Mouse (Mus musculus): ENCODE data around the gene Aamp. TPM values are rescaled to one million over a fixed set of nuclear protein-coding genes. Genes with fewer than 3 reads are reported as not detected.

Gene Aamp
- polyA plus RNA-seq, 1 experiment from 2014 or later = 225 TPM

DNA sequence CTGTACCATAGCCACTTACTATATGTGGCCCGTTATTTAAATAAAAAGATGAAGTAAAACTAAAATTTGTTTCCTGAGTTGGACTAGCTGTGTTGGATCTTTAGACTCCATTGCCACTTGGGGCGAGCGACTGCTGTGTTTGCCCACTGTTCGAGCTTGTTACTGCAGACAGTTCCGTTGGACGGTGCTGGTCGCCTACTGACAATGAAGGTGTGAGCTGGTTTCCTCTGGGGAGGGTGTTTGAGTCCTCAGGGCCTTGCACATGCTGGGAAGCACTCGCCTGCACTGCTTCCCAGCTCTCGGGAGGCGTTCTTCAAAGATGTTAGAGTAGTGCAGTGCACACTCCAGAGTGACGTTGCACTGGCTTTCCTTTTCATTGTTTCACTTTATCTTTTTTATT, 44.9 kb downstream of the Aamp start:
- Histone ChIP-seq H3K4me1 (replicated peaks) (peaks cover 26% of the 10 kb centered on the region), H3K4me3 (replicated peaks) (peak overlapping the region; percentile 6)

DNA sequence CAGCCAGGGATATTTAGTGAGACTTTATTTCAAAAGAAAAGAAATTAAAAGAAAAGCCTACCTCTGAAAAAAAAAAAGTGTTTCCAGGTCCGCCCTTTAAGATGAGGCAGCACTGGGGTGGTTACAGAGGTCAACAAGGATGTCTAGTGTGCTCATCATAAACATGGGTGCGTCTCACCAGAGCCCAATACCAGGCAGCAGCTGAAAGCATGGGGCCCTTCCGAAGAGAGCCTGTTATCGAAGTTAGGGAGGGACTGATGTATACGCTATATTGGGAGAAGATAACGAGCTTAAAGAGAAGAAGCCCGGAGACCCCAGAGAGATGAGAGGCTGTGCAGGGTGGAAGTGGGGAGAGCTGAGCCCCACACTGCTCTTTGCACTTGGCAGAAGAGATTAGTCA, 45.4 kb downstream of the Aamp start:
- peaks cover 26% of the 10 kb centered on the region for H3K4me1 ChIP-seq (replicated peaks)
- no peaks in the 10 kb centered on the region for H3K36me3 ChIP-seq
- H3K4me2 ChIP-seq (replicated peaks) = peak overlapping the region; percentile 83
- peak; percentile 42; the same call in 1 of the 2 replicates for ATAC-seq
- 13% methylated on average over 7 of the region's 7 CpGs for WGBS
- H3K27ac ChIP-seq = peak overlapping the region; percentile 66
- H3K9me3 ChIP-seq = no peaks in the 10 kb centered on the region
- H3K4me3 ChIP-seq (replicated peaks) = peak overlapping the region; percentile 6
- H3K9ac ChIP-seq = peak overlapping the region; percentile 10
- no peaks in the 10 kb centered on the region for H3K27me3 ChIP-seq (replicated peaks)

More for the DNA sequence above, 44.9 kb downstream of the Aamp start:
- Histone ChIP-seq H3K9me3 (no peaks in the 10 kb centered on the region), H3K27me3 (replicated peaks) (no peaks in the 10 kb centered on the region), H3K27ac (peak overlapping the region; percentile 66; the same call in 1 of the 2 replicates), H3K9ac (peak overlapping the region; percentile 4), H3K36me3 (no peaks in the 10 kb centered on the region), H3K4me2 (replicated peaks) (peak overlapping the region; percentile 83)
- ATAC-seq = no peak
- 29% methylated on average over 11 of the region's 11 CpGs for WGBS

GRCm38 (mm10) chr1:74238136-74238535, 46.4 kb downstream of the Aamp start:
- no peak for ATAC-seq
- Histone ChIP-seq H3K4me1 (replicated peaks) (peaks cover 26% of the 10 kb centered on the region), H3K9me3 (no peaks in the 10 kb centered on the region), H3K27ac (no peak overlapping the region), H3K36me3 (no peaks in the 10 kb centered on the region), H3K27me3 (replicated peaks) (no peaks in the 10 kb centered on the region), H3K4me3 (replicated peaks) (peak overlapping the region; percentile 79), H3K9ac (0 out of 2 replicates have a peak overlapping the region, but pooled peaks have one; percentile 85), H3K4me2 (replicated peaks) (peak overlapping the region; percentile 83)
- WGBS = 58% methylated on average over 1 of the region's 1 CpGs

- WGBS = 14% methylated on average over 5 of the region's 5 CpGs
- no peak for ATAC-seq
- H3K36me3 ChIP-seq = no peaks in the 10 kb centered on the region
- H3K9ac ChIP-seq = peak overlapping the region; percentile 85
- peak overlapping the region; percentile 79 for H3K4me3 ChIP-seq (replicated peaks)
- no peaks in the 10 kb centered on the region for H3K27me3 ChIP-seq (replicated peaks)
- H3K9me3 ChIP-seq = no peaks in the 10 kb centered on the region
- 0 out of 2 replicates have a peak overlapping the region, but pooled peaks have one; percentile 95 for H3K27ac ChIP-seq
- H3K4me2 ChIP-seq (replicated peaks) = peak overlapping the region; percentile 83
- H3K4me1 ChIP-seq (replicated peaks) = peaks cover 24% of the 10 kb centered on the region
Measured at GRCm38 (mm10) chr1:74237671-74238070, 46.9 kb downstream of the Aamp start.

DNA sequence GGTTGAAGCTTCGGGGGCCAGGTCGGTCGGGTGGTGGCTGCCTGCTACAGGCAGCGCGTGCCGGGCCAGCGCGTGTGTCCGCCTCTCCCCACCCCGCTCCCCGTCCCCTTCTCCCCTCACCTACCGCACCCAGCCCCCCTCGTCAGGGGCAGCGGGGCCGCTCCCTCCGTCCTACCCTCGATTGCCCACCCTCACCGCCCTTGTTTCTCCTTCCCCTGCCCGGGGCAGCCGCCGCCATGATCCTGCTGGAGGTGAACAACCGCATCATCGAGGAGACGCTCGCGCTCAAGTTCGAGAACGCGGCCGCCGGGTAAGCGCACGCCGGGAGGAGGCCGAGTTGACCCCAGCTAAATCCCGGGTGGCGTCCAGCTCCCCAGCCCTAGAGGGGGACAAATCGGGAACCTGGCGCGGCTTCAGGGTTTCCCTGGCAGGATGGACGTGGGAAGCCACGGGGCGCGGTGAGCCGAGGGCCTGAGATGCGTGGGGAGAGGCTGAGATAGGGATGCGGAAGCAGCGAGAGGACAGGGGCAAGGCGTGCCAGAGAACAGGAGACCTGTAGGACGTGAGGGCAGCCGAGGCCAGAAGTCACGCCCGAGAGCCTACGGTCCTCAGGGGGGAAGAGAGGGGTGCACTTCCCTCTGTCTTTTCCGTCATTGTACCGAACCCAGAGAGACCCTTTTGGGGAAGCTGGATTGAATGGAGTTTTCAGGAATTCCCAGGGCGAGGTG, 47.8 kb downstream of the Aamp start:
- Histone ChIP-seq H3K9ac (peak overlapping the region; percentile 85), H3K4me2 (replicated peaks) (peak overlapping the region; percentile 83), H3K27ac (peak overlapping the region; percentile 95), H3K4me1 (replicated peaks) (peaks cover 24% of the 10 kb centered on the region), H3K4me3 (replicated peaks) (peak overlapping the region; percentile 79), H3K9me3 (no peaks in the 10 kb centered on the region), H3K36me3 (no peaks in the 10 kb centered on the region), H3K27me3 (replicated peaks) (no peaks in the 10 kb centered on the region)
- ATAC-seq = peak; percentile 56
- WGBS = under 1% methylated on average over 52 of the region's 57 CpGs

- Histone ChIP-seq H3K27me3 (replicated peaks) (no peaks in the 10 kb centered on the region), H3K4me1 (replicated peaks) (peaks cover 22% of the 10 kb centered on the region), H3K36me3 (no peaks in the 10 kb centered on the region), H3K4me2 (replicated peaks) (peak within 1 kb of the TSS; percentile 83), H3K27ac (peak within 1 kb of the TSS; percentile 95), H3K9ac (peak within 1 kb of the TSS; percentile 85), H3K9me3 (no peaks in the 10 kb centered on the region), H3K4me3 (replicated peaks) (peak within 1 kb of the TSS; percentile 79)
- 2% methylated on average over 50 of the region's 55 CpGs for WGBS
- peak; percentile 91 for ATAC-seq
Measured at GRCm38 (mm10) chr1:74235938-74236589, 48.5 kb downstream of the Aamp start, which contains the start of gene Arpc2. Gene Arpc2 (plus strand): TSS chr1:74236084.

- H3K4me3 ChIP-seq (replicated peaks) = no peak overlapping the region
- 20% methylated on average over 1 of the region's 1 CpGs for WGBS
Measured at GRCm38 (mm10) chr1:74230992-74231391, 53.5 kb downstream of the Aamp start.

GRCm38 (mm10) chr1:74229942-74230341, 54.6 kb downstream of the Aamp start:
- ATAC-seq = no peak
- Histone ChIP-seq H3K9ac (no peak overlapping the region), H3K36me3 (no peaks in the 10 kb centered on the region), H3K9me3 (no peaks in the 10 kb centered on the region), H3K4me1 (replicated peaks) (no peaks in the 10 kb centered on the region), H3K4me3 (replicated peaks) (no peak overlapping the region), H3K27me3 (replicated peaks) (no peaks in the 10 kb centered on the region), H3K27ac (no peak overlapping the region), H3K4me2 (replicated peaks) (no peak overlapping the region)
- 46% methylated on average over 2 of the region's 2 CpGs for WGBS

More at GRCm38 (mm10) chr1:74230992-74231391, 53.5 kb downstream of the Aamp start:
- Histone ChIP-seq H3K36me3 (no peaks in the 10 kb centered on the region), H3K27ac (no peak overlapping the region), H3K4me1 (replicated peaks) (no peaks in the 10 kb centered on the region), H3K9me3 (no peaks in the 10 kb centered on the region), H3K4me2 (replicated peaks) (no peak overlapping the region), H3K27me3 (replicated peaks) (no peaks in the 10 kb centered on the region), H3K9ac (no peak overlapping the region)
- ATAC-seq = no peak

Other genes with a start within 250 kb of the Aamp start
- gene Tns1, start 160.3 kb downstream of the Aamp start, polyA plus RNA-seq (2015; fragmentation: Nextera tagmentation; extraction: Ambion mirVana) = 23.1 and 29.1 TPM in 2 replicates
- 0.18 and 0.34 TPM in 2 replicates for gene Rufy4, start 159.2 kb downstream of the Aamp start, polyA plus RNA-seq (2015; fragmentation: Nextera tagmentation; extraction: Ambion mirVana)
- gene Cxcr2, start 130.7 kb downstream of the Aamp start, polyA plus RNA-seq (2015; fragmentation: Nextera tagmentation; extraction: Ambion mirVana) = 0.24 and 0.35 TPM in 2 replicates
- not detected in 2 replicates for gene Cxcr1, start 90.1 kb downstream of the Aamp start, polyA plus RNA-seq (2015; fragmentation: Nextera tagmentation; extraction: Ambion mirVana)
- gene Arpc2, start 48.7 kb downstream of the Aamp start, polyA plus RNA-seq (2015; fragmentation: Nextera tagmentation; extraction: Ambion mirVana) = 518 and 584 TPM in 2 replicates
- 3.1 and 3.3 TPM in 2 replicates for gene Gpbar1, start 6.2 kb downstream of the Aamp start, polyA plus RNA-seq (2015; fragmentation: Nextera tagmentation; extraction: Ambion mirVana)
- gene Pnkd, start 192 bp upstream of the Aamp start, polyA plus RNA-seq (2015; fragmentation: Nextera tagmentation; extraction: Ambion mirVana) = 120 and 127 TPM in 2 replicates
- gene Tmbim1, start 20.9 kb upstream of the Aamp start, polyA plus RNA-seq (2015; fragmentation: Nextera tagmentation; extraction: Ambion mirVana) = 54.9 and 64.3 TPM in 2 replicates
- 0.39 and 0.53 TPM in 2 replicates for gene Catip, start 77.4 kb upstream of the Aamp start, polyA plus RNA-seq (2015; fragmentation: Nextera tagmentation; extraction: Ambion mirVana)
- 6.4 and 6.7 TPM in 2 replicates for gene Slc11a1, start 90.5 kb upstream of the Aamp start, polyA plus RNA-seq (2015; fragmentation: Nextera tagmentation; extraction: Ambion mirVana)
- 75.4 and 78.7 TPM in 2 replicates for gene Ctdsp1, start 106.8 kb upstream of the Aamp start, polyA plus RNA-seq (2015; fragmentation: Nextera tagmentation; extraction: Ambion mirVana)
- gene Vil1, start 124.6 kb upstream of the Aamp start, polyA plus RNA-seq (2015; fragmentation: Nextera tagmentation; extraction: Ambion mirVana) = 135 and 146 TPM in 2 replicates
- gene Cnot9, start 221.3 kb upstream of the Aamp start, polyA plus RNA-seq (2015; fragmentation: Nextera tagmentation; extraction: Ambion mirVana) = 58.9 and 61.4 TPM in 2 replicates